Mouse (Mus musculus) retina, postnatal 7 days (tissue): Measurements from ENCODE around the gene Mptx2.
"Not testable (repeated sequence)": the region's sequence is repeated elsewhere in the genome, so short reads cannot be mapped to it uniquely, and the experiment has no call there.

Experiments
- DNase-seq: peaks from one replicate; pipeline ENCODE4 v3.0.0-alpha.2; 2012; ENCODE audit warnings: low read depth, low spot score

Mptx2 gene

DNA sequence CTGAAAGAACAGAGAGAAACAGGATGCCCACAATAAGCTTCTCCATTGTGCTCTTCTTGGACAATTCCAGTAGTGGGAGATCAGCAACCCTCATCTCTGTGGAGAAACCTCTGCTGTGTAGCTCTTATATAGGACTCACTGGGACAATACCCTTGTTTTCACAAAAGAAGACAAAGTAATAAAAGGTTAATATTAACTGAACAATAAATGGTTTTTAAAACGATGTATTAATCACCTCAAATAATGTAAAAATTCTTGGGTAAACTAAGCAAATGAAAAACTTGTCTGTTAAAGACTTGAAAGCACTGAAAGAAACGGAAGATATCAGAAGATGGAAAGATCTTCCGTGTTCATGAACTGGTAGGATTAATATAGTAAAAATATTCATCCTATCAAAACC is at the start of gene Mptx2:
TSS of gene Mptx2 (minus strand) at position 101 of the 400 bp plus-strand sequence.
- no peak for DNase-seq

DNA sequence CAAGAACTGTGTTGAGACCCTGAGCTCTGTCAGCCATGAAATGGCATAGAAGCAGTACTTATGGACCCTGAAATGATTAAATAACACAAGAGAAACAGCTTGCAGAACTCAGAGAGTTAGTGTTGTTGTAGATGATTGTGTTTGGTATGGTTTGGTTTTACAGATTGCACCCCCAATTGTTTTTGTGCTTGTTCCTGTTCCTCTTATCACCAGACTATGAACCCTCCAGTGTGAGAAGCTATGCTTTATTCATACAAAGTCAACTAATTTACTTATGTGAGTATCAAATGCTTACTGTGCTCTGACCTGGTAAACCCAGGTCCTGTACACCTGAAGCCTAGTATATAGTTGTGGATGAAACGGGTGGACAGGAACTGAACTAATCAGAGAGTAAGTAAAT is 49.0 kb upstream of the Mptx2 start:
- no peak for DNase-seq

DNA sequence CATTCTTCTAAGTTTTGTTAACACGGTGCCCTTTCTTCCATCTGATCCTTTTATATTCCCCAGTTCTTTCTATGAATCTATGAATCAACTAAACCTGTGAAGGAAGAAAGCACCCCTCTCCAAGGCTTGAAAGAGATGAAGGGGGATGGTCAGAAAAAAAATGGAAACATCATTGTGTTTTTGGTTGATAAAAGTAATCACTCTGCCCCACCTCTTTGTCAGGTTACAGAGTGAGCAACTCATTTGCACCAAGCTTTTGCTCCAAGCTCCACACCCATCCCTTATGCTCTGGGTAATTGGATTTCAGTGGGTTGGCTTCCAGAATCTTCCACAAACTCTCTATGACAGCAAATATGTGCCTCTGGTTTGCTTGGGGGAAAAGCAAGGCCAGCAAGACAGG is 47.8 kb upstream of the Mptx2 start:
- DNase-seq, result no peak

DNA sequence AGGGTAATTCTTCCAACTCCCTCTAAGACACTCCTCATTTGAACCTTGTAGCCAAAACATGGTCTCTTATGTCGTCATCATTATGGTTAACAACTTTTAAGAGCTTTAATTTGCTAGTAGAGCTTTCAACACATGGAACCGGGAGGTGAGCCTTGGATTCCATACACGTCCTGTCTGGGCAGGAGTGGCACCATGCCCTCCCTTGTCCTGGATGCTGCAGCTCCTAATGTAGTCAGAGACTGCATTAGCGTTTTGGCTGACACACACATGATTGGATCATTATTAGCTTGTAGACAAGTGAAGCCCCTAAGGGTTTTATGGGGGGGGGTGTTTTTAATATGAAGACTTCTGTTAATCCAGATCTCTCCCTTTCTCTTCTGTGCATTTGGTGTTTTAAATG is 47.4 kb upstream of the Mptx2 start:
- DNase-seq, result no peak

DNA sequence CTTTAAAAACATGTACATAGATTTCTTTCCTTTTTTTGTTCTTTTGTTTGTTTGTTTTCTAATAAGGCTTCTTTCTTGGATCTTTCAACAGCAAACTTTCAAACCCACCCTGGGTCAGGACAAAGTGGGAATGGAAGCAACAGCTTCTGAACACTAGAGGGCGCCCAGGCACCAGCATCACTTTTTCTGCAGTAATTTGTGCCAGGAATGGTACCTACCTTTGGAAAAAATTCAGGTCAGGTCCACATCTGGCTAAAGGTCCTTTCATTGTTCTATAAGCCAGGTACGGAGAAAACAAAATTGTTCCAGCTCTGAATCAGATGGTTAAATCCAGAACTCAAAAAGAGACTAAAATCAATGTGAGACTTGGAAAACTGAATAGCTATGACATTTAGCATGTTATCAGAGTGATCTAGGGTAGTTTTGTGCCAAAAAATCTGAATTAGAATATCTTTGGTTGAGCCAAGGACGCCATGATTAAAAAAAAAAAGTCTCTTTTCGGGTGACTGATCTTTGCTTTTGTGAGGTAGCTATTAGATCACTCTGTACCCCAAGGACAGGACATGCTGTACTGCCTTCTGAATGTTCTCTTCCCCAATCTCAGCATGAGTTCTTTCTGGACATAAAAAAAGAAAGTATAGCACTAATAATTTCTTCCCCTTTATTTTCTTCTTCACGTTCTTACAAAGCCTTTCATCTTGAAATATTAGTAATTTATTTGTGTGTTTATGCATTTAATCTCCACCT is 46.4 kb upstream of the Mptx2 start:
- DNase-seq, result peak; percentile 25

DNA sequence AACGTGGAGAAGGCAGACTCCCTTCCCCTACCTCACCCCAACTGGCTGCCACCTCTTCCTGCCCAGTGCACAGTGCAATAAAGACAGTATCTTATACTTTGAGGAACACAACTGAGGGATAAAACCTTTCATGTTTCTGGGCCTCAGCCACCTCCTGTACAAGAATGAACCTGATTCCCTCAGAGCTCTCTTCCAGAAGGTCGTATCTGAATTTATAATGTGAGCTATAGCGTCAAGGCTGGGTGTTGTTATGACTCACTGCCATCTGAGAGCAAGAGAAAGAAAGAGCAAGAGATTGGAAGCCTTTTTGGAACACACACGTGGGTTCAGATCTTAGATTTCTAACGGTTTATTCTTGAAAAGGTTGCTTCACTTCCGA is 44.7 kb upstream of the Mptx2 start:
- DNase-seq, result no peak

DNA sequence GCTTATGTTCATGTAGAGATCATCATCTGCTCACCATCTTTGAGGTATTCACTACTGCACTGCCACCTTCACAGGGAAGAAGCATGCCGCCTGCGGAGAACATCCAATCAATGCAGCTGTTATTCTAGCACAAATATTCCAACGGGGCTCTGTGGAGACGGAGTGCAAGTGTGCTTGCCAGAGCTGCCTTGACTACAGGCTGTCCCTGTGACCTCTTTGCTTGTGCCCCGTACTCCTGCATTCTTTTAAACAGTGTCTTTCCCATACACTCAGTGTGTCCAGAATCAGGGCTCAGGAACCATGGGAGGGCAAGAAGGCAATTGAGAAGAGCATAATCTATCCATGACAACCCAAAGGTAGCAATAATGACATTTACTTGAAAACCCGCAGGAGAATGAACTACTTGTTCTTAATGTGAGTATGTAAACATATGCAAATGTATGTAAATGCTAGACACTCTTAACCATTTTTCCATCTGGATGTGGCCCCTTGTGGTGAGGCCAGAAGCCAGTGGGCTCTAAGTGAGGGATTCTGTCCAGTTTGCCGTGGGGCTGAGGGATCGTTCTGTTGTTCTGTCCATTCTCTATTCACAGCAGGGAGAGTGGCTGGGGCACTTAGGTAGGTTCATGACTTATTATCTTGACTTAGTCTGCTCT is 44.1 kb upstream of the Mptx2 start:
- DNase-seq, result no peak

DNA sequence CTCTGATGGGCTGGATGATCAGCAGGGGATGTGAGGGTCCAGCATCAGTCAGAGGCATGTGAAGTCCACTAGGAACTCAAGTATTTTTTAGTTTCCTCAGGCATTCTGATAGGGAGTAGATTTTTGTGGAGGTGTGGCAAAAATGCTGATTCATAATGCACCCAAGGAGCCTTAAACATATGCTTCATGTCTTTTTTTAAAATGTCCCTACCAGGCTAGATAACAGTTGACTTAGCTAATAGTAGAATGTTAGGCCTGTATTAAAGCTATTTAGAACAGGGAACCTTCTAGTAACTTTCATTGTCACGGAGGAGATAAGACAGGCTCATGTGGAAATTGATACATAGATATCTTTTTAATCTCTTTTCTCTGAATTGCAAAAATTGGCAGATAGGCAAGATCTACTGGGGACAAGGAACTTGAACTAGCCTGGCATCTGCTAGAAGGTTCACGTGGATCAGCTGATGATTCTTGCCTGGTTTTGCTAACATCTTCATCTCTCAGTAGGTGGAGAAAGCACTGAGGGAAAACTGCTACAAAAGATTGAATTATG is 40.4 kb upstream of the Mptx2 start:
- no peak for DNase-seq

DNA sequence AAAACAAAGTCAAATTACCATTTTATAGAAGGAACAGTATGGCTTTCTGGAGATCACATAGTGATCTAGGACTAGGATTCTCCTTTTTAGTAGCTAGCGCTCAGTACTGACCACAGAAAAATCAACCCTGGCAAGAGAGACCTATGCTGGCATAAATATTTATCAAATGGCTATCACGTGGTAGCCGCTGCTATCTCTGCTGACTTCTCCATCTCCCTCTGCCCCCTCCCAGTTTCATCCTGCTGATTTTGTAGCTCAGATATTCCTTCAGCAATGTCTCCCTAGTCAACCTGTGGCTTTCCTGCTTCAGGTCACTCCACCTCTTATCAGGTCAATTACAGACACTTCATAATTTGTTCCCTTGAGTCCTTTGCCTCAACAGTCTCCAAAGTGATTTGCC is 38.1 kb upstream of the Mptx2 start:
- no peak for DNase-seq

DNA sequence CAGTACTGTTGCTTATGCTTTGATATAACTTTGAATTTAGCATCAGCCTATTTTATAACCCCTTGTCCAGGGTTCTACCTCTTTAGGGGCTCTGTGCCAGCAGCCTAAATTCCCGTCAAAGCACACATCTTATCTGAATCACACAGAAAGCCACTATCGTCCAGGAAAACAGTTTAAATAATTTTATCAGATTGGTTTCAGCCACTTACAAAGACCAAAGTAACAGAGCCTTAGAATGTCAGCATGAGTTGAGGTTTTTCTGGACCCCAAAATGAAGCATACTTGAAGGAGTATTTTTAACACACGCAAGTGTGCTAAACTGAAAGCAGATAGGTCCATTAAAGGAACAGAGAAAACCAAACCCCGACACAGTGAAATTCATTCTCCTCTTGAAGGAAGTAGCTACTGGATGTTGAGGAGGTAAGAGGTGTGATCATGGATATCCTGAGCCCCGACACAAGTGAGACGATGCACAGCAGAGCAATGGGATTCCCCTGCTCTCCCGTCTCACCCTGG is 36.0 kb upstream of the Mptx2 start:
- not testable (repeated sequence) for DNase-seq

DNA sequence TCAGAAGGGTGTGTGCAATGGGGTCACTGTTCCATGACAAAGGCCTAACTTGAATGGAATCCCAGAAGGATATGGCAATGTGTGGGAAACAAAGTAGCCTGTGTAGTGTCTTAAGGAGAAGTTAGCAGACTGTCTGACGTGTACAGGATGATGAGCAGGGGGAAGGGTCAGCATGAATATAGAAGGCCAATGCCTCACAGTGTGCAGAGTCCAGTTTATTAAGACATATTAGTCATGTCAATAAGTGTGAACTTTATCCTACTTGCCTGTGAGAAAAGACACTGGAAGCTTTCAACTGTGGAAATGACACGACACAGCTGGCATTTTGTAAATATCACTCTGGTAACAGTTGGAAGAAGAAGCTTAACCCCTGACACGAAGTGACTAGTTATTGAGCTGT is 25.2 kb upstream of the Mptx2 start:
- DNase-seq, result not testable (repeated sequence)

DNA sequence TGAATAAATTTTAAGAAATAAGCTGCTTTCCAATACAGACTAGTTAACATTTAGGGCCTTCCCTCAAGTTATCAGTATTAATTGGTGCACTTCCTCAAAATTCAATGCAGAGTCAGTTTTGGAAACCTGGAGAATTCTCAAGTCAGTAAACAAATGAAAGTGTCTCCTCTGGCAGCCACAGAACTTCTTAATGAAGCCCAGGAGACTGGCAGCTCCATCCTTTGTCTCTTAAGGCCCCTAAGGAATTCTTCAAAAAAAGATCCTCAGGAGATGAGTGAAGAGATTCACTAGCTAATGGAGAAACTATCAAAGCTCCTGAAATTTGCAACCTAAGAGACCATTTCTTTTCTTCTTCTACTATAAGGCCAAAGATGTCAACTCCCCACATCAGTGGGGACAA is 11.9 kb downstream of the Mptx2 start, which contains the start of gene Olfr418:
TSS of gene Olfr418 (plus strand) at position 301 of the 400 bp plus-strand sequence.
- no peak for DNase-seq

DNA sequence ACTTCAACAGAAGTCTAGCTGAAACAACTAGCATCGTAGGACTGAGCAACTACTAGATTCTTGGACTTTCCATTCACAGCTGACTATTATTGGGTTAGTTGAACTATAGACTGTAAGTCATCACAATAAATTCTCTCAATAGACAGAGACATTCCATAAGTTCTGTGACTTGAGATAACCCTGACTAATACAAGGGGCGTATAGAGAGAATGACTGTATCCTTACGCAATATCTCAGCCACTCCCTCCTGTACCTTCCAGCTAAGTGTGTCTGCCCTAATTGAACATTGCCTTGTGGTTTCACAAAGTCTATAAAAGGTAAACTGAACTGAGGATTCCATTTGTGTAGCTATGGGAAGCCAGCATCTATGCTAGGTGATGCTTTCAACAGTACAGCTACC is 27.7 kb downstream of the Mptx2 start:
- no peak for DNase-seq

DNA sequence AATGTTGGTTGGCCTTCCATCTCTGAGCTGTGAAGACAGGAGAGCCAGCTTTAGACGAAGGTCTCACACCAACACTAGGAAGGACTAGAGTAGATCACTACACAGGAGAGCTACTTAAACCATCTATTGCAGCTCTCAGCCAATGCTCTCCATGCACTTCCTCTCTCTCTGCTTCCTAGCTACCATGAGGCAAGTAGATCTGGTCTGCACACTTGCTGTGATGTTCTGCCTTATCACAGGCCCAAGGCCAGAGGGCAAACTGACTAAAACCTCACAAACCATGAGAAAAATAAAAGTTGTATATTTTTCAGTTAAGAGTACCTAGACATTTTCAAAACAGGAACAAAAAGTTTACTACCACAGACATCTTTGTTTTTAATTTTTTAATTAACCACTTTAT is 40.6 kb downstream of the Mptx2 start:
- DNase-seq, result not testable (repeated sequence)

DNA sequence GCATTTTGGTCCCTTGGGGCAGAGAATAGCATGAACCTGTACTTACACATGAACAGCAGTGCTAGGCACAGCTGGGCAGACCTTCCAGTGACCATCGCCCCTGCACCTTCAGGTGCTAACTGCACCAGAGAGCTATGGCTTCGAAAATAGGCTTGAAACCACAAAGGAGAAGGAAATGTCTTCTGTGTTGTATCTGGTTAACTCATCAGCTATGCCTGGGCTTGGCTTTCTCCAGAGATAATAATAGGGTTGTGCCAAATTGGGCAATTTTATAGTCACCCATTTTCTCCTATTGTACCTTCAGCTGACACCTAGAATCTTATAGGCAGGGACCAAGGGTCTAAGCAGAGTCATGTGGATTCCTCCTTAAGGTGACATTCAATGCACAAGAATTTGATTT is 50.5 kb downstream of the Mptx2 start, which contains the start of gene Fcer1a:
TSS of gene Fcer1a (minus strand) at position 134 of the 400 bp plus-strand sequence.
- DNase-seq, result no peak
